Mouse (Mus musculus) lung, postnatal 0 days (tissue): ENCODE results near the gene Gm5868. TPM values are rescaled to one million over a fixed set of nuclear protein-coding genes. Genes with fewer than 3 reads are reported as not detected.

Source experiments
- ATAC-seq: fragments of 200-750 bp; cut with Nextera tagmentation; 2 replicates; pipeline ENCODE4 v1.8.0; 2017; ENCODE audit warnings: moderate library complexity
- DNase-seq: peaks from one replicate; pipeline ENCODE4 v3.0.0-alpha.2; 2016; ENCODE audit warnings: low spot score
- H3K27ac ChIP-seq: fragments of 300-500 bp; sonication (generic); 2 replicates; pipeline ENCODE4 v1.5.1; 2014; ENCODE audit warnings: antibody characterized with exemption, mild to moderate bottlenecking, low read length, mixed read lengths
- H3K27me3 ChIP-seq: fragments of 300-500 bp; sonication (generic); replicated peaks from 2 replicates; pipeline ENCODE4 v1.6.1; 2014; ENCODE audit warnings: low read length, mixed read lengths; ENCODE audit not compliant: insufficient read depth
- H3K36me3 ChIP-seq: fragments of 300-500 bp; sonication (generic); 2 replicates; pipeline ENCODE4 v1.6.1; 2014; ENCODE audit warnings: low read length, mixed read lengths; ENCODE audit not compliant: insufficient read depth
- H3K4me1 ChIP-seq: fragments of 300-500 bp; sonication (generic); 2 replicates; pipeline ENCODE4 v1.6.1; 2014; ENCODE audit warnings: antibody characterized with exemption, low read depth, low read length, mixed read lengths; ENCODE audit not compliant: insufficient read depth
- H3K4me2 ChIP-seq: fragments of 300-500 bp; sonication (generic); replicated peaks from 2 replicates; pipeline ENCODE4 v1.6.1; 2014; ENCODE audit warnings: low read depth, mild to moderate bottlenecking, low read length, moderate library complexity, mixed read lengths
- H3K4me3 ChIP-seq: fragments of 300-500 bp; sonication (generic); 2 replicates; pipeline ENCODE4 v1.5.1; 2014; ENCODE audit warnings: low read depth, low read length
- H3K9ac ChIP-seq: fragments of 300-500 bp; sonication (generic); replicated peaks from 2 replicates; pipeline ENCODE4 v1.6.1; 2014; ENCODE audit warnings: low read depth, mild to moderate bottlenecking
- H3K9me3 ChIP-seq: fragments of 300-500 bp; sonication (generic); 2 replicates; pipeline ENCODE4 v1.6.1; 2016; ENCODE audit warnings: low read length, mixed read lengths
- CTCF ChIP-seq: IDR thresholded peaks from 2 replicates; pipeline ENCODE4 v1.5.1; 2016; ENCODE audit warnings: antibody characterized with exemption, mild to moderate bottlenecking
- EP300 ChIP-seq: IDR thresholded peaks from 2 replicates; pipeline ENCODE4 v1.6.1; 2016; ENCODE audit warnings: antibody characterized with exemption, mild to moderate bottlenecking, control low read depth
- WGBS: fragments of 180-500 bp; shearing (Covaris S2); extraction: QIAGEN DNeasy Blood & Tissue Kit; methylation state at CpG from one replicate; pipeline ENCODE4 v1.1.7; 2014; 5-methylcytosine and 5-hydroxymethylcytosine counted together
- polyA plus RNA-seq: library from polyadenylated mRNA; unstranded; fragments of >200 nt; fragmentation: Nextera tagmentation; extraction: Ambion mirVana; gene quantifications from 2 replicates; pipeline ENCODE4 v1.2.1, GENCODE M21; 2015

Gm5868 gene
- polyA plus RNA-seq, 1 experiment from 2014 or later = not detected

DNA sequence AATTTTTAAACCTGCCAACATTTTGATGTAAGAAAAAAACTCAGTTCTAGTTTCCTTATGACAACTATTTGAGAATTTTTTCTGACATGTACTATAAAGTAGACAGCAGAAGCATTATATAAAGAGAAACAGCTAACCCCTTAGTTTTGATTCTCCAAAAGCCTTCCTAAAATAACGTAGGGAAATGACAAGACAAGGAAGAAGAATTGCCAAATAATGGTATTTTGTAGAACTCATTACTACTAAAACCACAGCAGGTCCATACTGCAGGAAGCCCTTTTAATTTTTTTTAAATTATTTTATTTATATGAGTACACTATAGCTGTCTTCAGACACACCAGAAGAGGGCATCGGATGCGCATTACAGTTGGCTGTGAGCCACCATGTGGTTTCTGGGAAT lies 36.1 kb downstream of the Gm5868 start:
- DNase-seq = no peak
- 91% methylated on average over 3 of the region's 3 CpGs for WGBS

More for the DNA sequence above, 36.1 kb downstream of the Gm5868 start:
- Histone ChIP-seq H3K4me1 (no peaks in the 10 kb centered on the region), H3K27ac (no peak overlapping the region), H3K27me3 (no peaks in the 10 kb centered on the region), H3K4me3 (no peak overlapping the region), H3K9me3 (no peaks in the 10 kb centered on the region), H3K9ac (no peak overlapping the region), H3K36me3 (no peaks in the 10 kb centered on the region; the same call in 1 of the 2 replicates), H3K4me2 (no peak overlapping the region)
- no peak for TF ChIP-seq EP300
- no peak for TF ChIP-seq CTCF
- ATAC-seq = no peak

Other genes starting within 250 kb of the Gm5868 start
- 0.85 and 1.1 TPM in 2 replicates for gene Corin, start 83.1 kb downstream of the Gm5868 start, polyA plus RNA-seq
- gene Nfxl1, start 27.9 kb downstream of the Gm5868 start, polyA plus RNA-seq = 9.3 and 9.5 TPM in 2 replicates
- not detected in 2 replicates for gene Zar1, start 6.3 kb downstream of the Gm5868 start, polyA plus RNA-seq
- 0.05 TPM in 1 of 2 replicates, not detected in the other for gene Cnga1, start 56.7 kb upstream of the Gm5868 start, polyA plus RNA-seq
- gene Nipal1, start 60.2 kb upstream of the Gm5868 start, polyA plus RNA-seq = 11.0 TPM in 2 replicates
- 0.19 and 0.32 TPM in 2 replicates for gene Txk, start 165.2 kb upstream of the Gm5868 start, polyA plus RNA-seq